Mouse (Mus musculus): ENCODE data around the gene Unc45a.

Unc45a gene

GRCm38 (mm10) chr7:80347670-80348586, 7.1 kb upstream of the Unc45a start:
- POLR2A ChIA-PET: interaction anchor here in 3 of 4 experiments (1.0 to 1.2 kb wide), 4 partner anchors 8 to 23 kb away, joined by 3 read pairs; partner anchors contain the start of gene Man2a2 (in 1 of the 3)

GRCm38 (mm10) chr7:80346830-80347229, 6.0 kb upstream of the Unc45a start:
- CTCF ChIA-PET: no interaction called here
- POLR2A ChIA-PET: interaction anchor here in 1 of 4 experiments (0.5 to 1.0 kb wide), 2 partner anchors 22 to 336 kb away, joined by 3 to 4 read pairs; partner anchors contain the start of gene Rccd1

More at GRCm38 (mm10) chr7:80347670-80348586, 7.1 kb upstream of the Unc45a start:
- CTCF ChIA-PET: interaction anchor here in 3 of 4 experiments (0.6 to 1.4 kb wide), 8 partner anchors 22 to 999 kb away, joined by 3 to 5 read pairs (median 4); no protein-coding TSS in a partner anchor

- ChIA-PET CTCF (no interaction called here), POLR2A (interaction anchor here in 2 of 4 experiments (1.0 to 1.5 kb wide), 3 partner anchors 21 to 24 kb away, joined by 3 to 7 read pairs (median 4); partner anchors contain the start of gene Rccd1 (in 2 of the 2))
Observed at GRCm38 (mm10) chr7:80346173-80346572, 5.4 kb upstream of the Unc45a start.

GRCm38 (mm10) chr7:80343270-80344018, 2.6 kb upstream of the Unc45a start:
- ChIA-PET CTCF (interaction anchor here (0.5 to 5.4 kb wide), 62 partner anchors 9 to 460 kb away, joined by 3 to 47 read pairs (median 4); partner anchors contain the start of genes Man2a2 (in 3 of the 4), Rccd1 (in 3 of the 4), Cib1 (in 1 of the 4) and Crtc3 (in 1 of the 4)), POLR2A (interaction anchor here in 3 of 4 experiments (0.6 to 3.8 kb wide), 60 partner anchors 9 to 1585 kb away, joined by 3 to 40 read pairs (median 4); partner anchors contain the start of genes Man2a2 (in 3 of the 3), Idh2 (in 2 of the 3), Ngrn (in 2 of the 3) and Rccd1 (in 2 of the 3))

- ChIA-PET CTCF (interaction anchor here (0.6 to 5.4 kb wide), 62 partner anchors 8 to 461 kb away, joined by 3 to 47 read pairs (median 4); partner anchors contain the start of genes Man2a2 (in 3 of the 4), Rccd1 (in 3 of the 4), Cib1 (in 1 of the 4) and Crtc3 (in 1 of the 4)), POLR2A (interaction anchor here in 3 of 4 experiments (0.6 to 3.8 kb wide), 62 partner anchors 9 to 456 kb away, joined by 3 to 40 read pairs (median 4); partner anchors contain the start of genes Man2a2 (in 3 of the 3), Idh2 (in 2 of the 3), Ngrn (in 2 of the 3) and Rccd1 (in 2 of the 3))
Observed at GRCm38 (mm10) chr7:80342858-80343257, 2.1 kb upstream of the Unc45a start, which contains the start of gene Hddc3. Hddc3 (plus strand) TSS chr7:80343104.

GRCm38 (mm10) chr7:80341793-80342192, 988 bp upstream of the Unc45a start:
- CTCF ChIA-PET: interaction anchor here in 3 of 4 experiments (0.6 to 5.4 kb wide), 14 partner anchors 11 to 230 kb away, joined by 3 to 47 read pairs (median 7); partner anchors contain the start of genes Rccd1 (in 1 of the 3) and Ttll13 (in 1 of the 3)
- POLR2A ChIA-PET: interaction anchor here in 3 of 4 experiments (0.8 to 3.8 kb wide), 14 partner anchors 9 to 226 kb away, joined by 3 to 40 read pairs (median 5); partner anchors contain the start of genes Blm (in 1 of the 3), Idh2 (in 1 of the 3), Man2a2 (in 1 of the 3) and Rccd1 (in 1 of the 3)

- ChIA-PET POLR2A (interaction anchor here in 3 of 4 experiments (0.6 to 9.4 kb wide), 29 partner anchors 8 to 550 kb away, joined by 3 to 86 read pairs (median 4); partner anchors contain the start of genes Rccd1 (in 3 of the 3), Blm (in 1 of the 3), Cib1 (in 1 of the 3) and Gdpgp1 (in 1 of the 3)), CTCF (interaction anchor here (0.6 to 5.4 kb wide), 26 partner anchors 8 to 243 kb away, joined by 3 to 47 read pairs (median 3); partner anchors contain the start of gene Rccd1 (in 1 of the 4))
Observed at GRCm38 (mm10) chr7:80339793-80340628, 794 bp downstream of the Unc45a start.

GRCm38 (mm10) chr7:80339371-80339770, 1.4 kb downstream of the Unc45a start:
- CTCF ChIA-PET: interaction anchor here (0.6 to 5.4 kb wide), 19 partner anchors 8 to 244 kb away, joined by 3 to 47 read pairs (median 3); partner anchors contain the start of gene Rccd1 (in 1 of the 4)
- POLR2A ChIA-PET: interaction anchor here in 3 of 4 experiments (0.6 to 9.4 kb wide), 30 partner anchors 9 to 225 kb away, joined by 3 to 86 read pairs (median 4); partner anchors contain the start of genes Rccd1 (in 3 of the 3), Blm (in 1 of the 3), Cib1 (in 1 of the 3) and Gdpgp1 (in 1 of the 3)

- CTCF ChIA-PET: interaction anchor here in 2 of 4 experiments (0.6 to 1.5 kb wide), 2 partner anchors 41 to 720 kb away, joined by 3 to 4 read pairs; no protein-coding TSS in a partner anchor
- POLR2A ChIA-PET: interaction anchor here in 3 of 4 experiments (0.7 to 9.4 kb wide), 11 partner anchors 8 to 426 kb away, joined by 3 to 86 read pairs (median 4); partner anchors contain the start of gene Rccd1 (in 3 of the 3)
Observed at GRCm38 (mm10) chr7:80336932-80337331, 3.9 kb downstream of the Unc45a start.

GRCm38 (mm10) chr7:80334848-80335247, 6.0 kb downstream of the Unc45a start:
- ChIA-PET CTCF (interaction anchor here in 1 of 4 experiments (0.5 to 0.9 kb wide), 3 partner anchors 8 to 553 kb away, joined by 3 to 4 read pairs (median 4); partner anchors contain the start of gene Hddc3), POLR2A (interaction anchor here in 2 of 4 experiments (0.7 to 9.4 kb wide), 7 partner anchors 8 to 1012 kb away, joined by 3 to 86 read pairs (median 6); partner anchors contain the start of genes Rccd1 (in 2 of the 2) and Hddc3 (in 1 of the 2))

- POLR2A ChIA-PET: interaction anchor here in 3 of 4 experiments (0.7 to 3.5 kb wide), 11 partner anchors 8 to 139 kb away, joined by 3 to 28 read pairs (median 5); partner anchors contain the start of genes Hddc3 (in 3 of the 3) and Rccd1 (in 1 of the 3)
- CTCF ChIA-PET: interaction anchor here in 3 of 4 experiments (0.8 to 2.8 kb wide), 5 partner anchors 9 to 93 kb away, joined by 3 to 11 read pairs (median 3); partner anchors contain the start of genes Hddc3 (in 2 of the 3) and Unc45a (in 1 of the 3)
Observed at GRCm38 (mm10) chr7:80331433-80331832, 9.4 kb downstream of the Unc45a start.

GRCm38 (mm10) chr7:80330278-80330677, 10.5 kb downstream of the Unc45a start:
- POLR2A ChIA-PET: interaction anchor here in 2 of 4 experiments (2.4 to 4.0 kb wide), 3 partner anchors 11 to 13 kb away, joined by 8 to 23 read pairs (median 19); partner anchors contain the start of gene Hddc3 (in 1 of the 2)
- CTCF ChIA-PET: interaction anchor here in 1 of 4 experiments (1.3 kb wide), 1 partner anchor 9 kb away, joined by 3 read pairs; no protein-coding TSS in a partner anchor

- POLR2A ChIA-PET: interaction anchor here (0.6 to 7.5 kb wide), 22 partner anchors 10 to 209 kb away, joined by 3 to 86 read pairs (median 4); partner anchors contain the start of genes Hddc3 (in 3 of the 4), Unc45a (in 2 of the 4), Blm (in 1 of the 4) and Man2a2 (in 1 of the 4)
- CTCF ChIA-PET: interaction anchor here in 2 of 4 experiments (0.6 to 1.7 kb wide), 7 partner anchors 13 to 170 kb away, joined by 3 to 7 read pairs (median 4); partner anchors contain the start of gene Hddc3 (in 1 of the 2)
Observed at GRCm38 (mm10) chr7:80326076-80326475, 14.7 kb downstream of the Unc45a start.

GRCm38 (mm10) chr7:80325292-80325868, 15.4 kb downstream of the Unc45a start:
- CTCF ChIA-PET: interaction anchor here in 3 of 4 experiments (0.5 to 2.5 kb wide), 15 partner anchors 14 to 233 kb away, joined by 3 to 12 read pairs (median 4); partner anchors contain the start of gene Hddc3 (in 1 of the 3)
- POLR2A ChIA-PET: interaction anchor here (0.6 to 7.5 kb wide), 53 partner anchors 9 to 1053 kb away, joined by 3 to 86 read pairs (median 4); partner anchors contain the start of genes Unc45a (in 3 of the 4), Hddc3 (in 2 of the 4), Blm (in 1 of the 4) and Fanci (in 1 of the 4)
